Mouse (Mus musculus) midbrain, embryonic 15.5 days (tissue): ENCODE measurements around the gene Hoxb4. TPM values are rescaled to one million over a fixed set of nuclear protein-coding genes. Genes with fewer than 3 reads are reported as not detected.

Source experiments
- ATAC-seq: fragments of 200-750 bp; cut with Nextera tagmentation; replicated peaks from 2 replicates; pipeline ENCODE4 v1.8.0; 2017; ENCODE audit warnings: moderate TSS enrichment
- H3K27ac ChIP-seq: fragments of 300-500 bp; sonication (generic); 2 replicates; pipeline ENCODE4 v1.5.1; 2015; ENCODE audit warnings: mild to moderate bottlenecking, inconsistent platforms
- H3K27me3 ChIP-seq: fragments of 300-500 bp; sonication (generic); replicated peaks from 2 replicates; pipeline ENCODE4 v1.6.1; 2015; ENCODE audit warnings: inconsistent platforms
- H3K36me3 ChIP-seq: fragments of 300-500 bp; sonication (generic); replicated peaks from 2 replicates; pipeline ENCODE4 v1.6.1; 2015; ENCODE audit warnings: inconsistent platforms
- H3K4me1 ChIP-seq: fragments of 300-500 bp; sonication (generic); 2 replicates; pipeline ENCODE4 v1.6.1; 2015; ENCODE audit warnings: inconsistent platforms
- H3K4me2 ChIP-seq: fragments of 300-500 bp; sonication (generic); 2 replicates; pipeline ENCODE4 v1.6.1; 2015; ENCODE audit warnings: inconsistent platforms, mild to moderate bottlenecking, moderate library complexity
- H3K4me3 ChIP-seq: fragments of 300-500 bp; sonication (generic); 2 replicates; pipeline ENCODE4 v1.5.1; 2015; ENCODE audit warnings: mild to moderate bottlenecking, inconsistent platforms
- H3K9ac ChIP-seq: fragments of 300-500 bp; sonication (generic); 2 replicates; pipeline ENCODE4 v1.6.1; 2015; ENCODE audit warnings: mild to moderate bottlenecking, inconsistent platforms
- H3K9me3 ChIP-seq: fragments of 300-500 bp; sonication (generic); 2 replicates; pipeline ENCODE4 v1.6.1; 2016; ENCODE audit warnings: inconsistent platforms
- WGBS: fragments of 180-500 bp; shearing (Covaris S2); methylation state at CpG from one replicate; pipeline ENCODE4 v1.1.7; 2015; ENCODE audit warnings: mixed read lengths; 5-methylcytosine and 5-hydroxymethylcytosine counted together
- polyA plus RNA-seq: library from polyadenylated mRNA; unstranded; fragments of >200 nt; fragmentation: Nextera tagmentation; extraction: Ambion mirVana; gene quantifications from 2 replicates; pipeline ENCODE4 v1.2.1, GENCODE M21; 2015

Gene Hoxb4
- polyA plus RNA-seq, 1 experiment from 2014 or later, result not detected

GRCm38 (mm10) chr11:96338957-96339855 is 21.1 kb downstream of the Hoxb4 start:
- Histone ChIP-seq H3K4me1 (0 out of 2 replicates have a peak, but pooled peaks cover 3% of the 10 kb centered on the region), H3K36me3 (no peaks in the 10 kb centered on the region), H3K9ac (no peak overlapping the region), H3K4me3 (no peak overlapping the region), H3K9me3 (no peaks in the 10 kb centered on the region), H3K4me2 (no peak overlapping the region), H3K27me3 (peaks cover 97% of the 10 kb centered on the region), H3K27ac (no peak overlapping the region)
- ATAC-seq, result no peak
- 11% methylated on average over 7 of the region's 7 CpGs for WGBS

GRCm38 (mm10) chr11:96340698-96341365 is 22.8 kb downstream of the Hoxb4 start:
- H3K27me3 ChIP-seq, result peaks cover 97% of the 10 kb centered on the region
- ATAC-seq, result no peak
- H3K4me3 ChIP-seq, result no peak overlapping the region
- H3K36me3 ChIP-seq, result no peaks in the 10 kb centered on the region
- no peaks in the 10 kb centered on the region for H3K9me3 ChIP-seq
- no peak overlapping the region for H3K9ac ChIP-seq
- peaks cover 9% of the 10 kb centered on the region; the same call in 1 of the 2 replicates for H3K4me1 ChIP-seq
- no peak overlapping the region for H3K4me2 ChIP-seq
- under 1% methylated on average over 17 of the region's 36 CpGs for whole genome bisulfite sequencing
- no peak overlapping the region for H3K27ac ChIP-seq

GRCm38 (mm10) chr11:96341701-96342575 is 23.9 kb downstream of the Hoxb4 start:
- under 1% methylated on average over 40 of the region's 40 CpGs for WGBS
- Histone ChIP-seq H3K9me3 (no peaks in the 10 kb centered on the region), H3K27ac (no peak overlapping the region), H3K27me3 (peaks cover 97% of the 10 kb centered on the region), H3K36me3 (no peaks in the 10 kb centered on the region), H3K4me3 (no peak overlapping the region), H3K4me1 (peaks cover 9% of the 10 kb centered on the region; the same call in 1 of the 2 replicates), H3K4me2 (no peak overlapping the region), H3K9ac (no peak overlapping the region)
- ATAC-seq, result no peak

GRCm38 (mm10) chr11:96342576-96342930 is 24.5 kb downstream of the Hoxb4 start:
- Histone ChIP-seq H3K4me1 (peaks cover 9% of the 10 kb centered on the region; the same call in 1 of the 2 replicates), H3K27ac (no peak overlapping the region), H3K4me2 (no peak overlapping the region), H3K27me3 (peaks cover 95% of the 10 kb centered on the region), H3K36me3 (no peaks in the 10 kb centered on the region), H3K9me3 (no peaks in the 10 kb centered on the region), H3K4me3 (no peak overlapping the region), H3K9ac (no peak overlapping the region)
- WGBS, result 5% methylated on average over 4 of the region's 4 CpGs
- ATAC-seq, result no peak

GRCm38 (mm10) chr11:96343206-96343745 is 25.2 kb downstream of the Hoxb4 start:
- no peak overlapping the region for H3K27ac ChIP-seq

GRCm38 (mm10) chr11:96344061-96344877 is 26.2 kb downstream of the Hoxb4 start:
- H3K4me3 ChIP-seq, result no peak overlapping the region
- no peak overlapping the region for H3K27ac ChIP-seq
- ATAC-seq, result no peak

More at GRCm38 (mm10) chr11:96343206-96343745, 25.2 kb downstream of the Hoxb4 start:
- WGBS, result 4% methylated on average over 2 of the region's 2 CpGs
- ATAC-seq, result no peak
- Histone ChIP-seq H3K4me1 (peaks cover 9% of the 10 kb centered on the region; the same call in 1 of the 2 replicates), H3K9ac (no peak overlapping the region), H3K9me3 (no peaks in the 10 kb centered on the region), H3K36me3 (no peaks in the 10 kb centered on the region), H3K27me3 (peaks cover 94% of the 10 kb centered on the region), H3K4me2 (no peak overlapping the region), H3K4me3 (no peak overlapping the region)

GRCm38 (mm10) chr11:96344878-96345159 is 26.8 kb downstream of the Hoxb4 start:
- no peak for ATAC-seq
- no peak overlapping the region for H3K9ac ChIP-seq
- peaks cover 9% of the 10 kb centered on the region; the same call in 1 of the 2 replicates for H3K4me1 ChIP-seq
- WGBS, result 7% methylated on average over 5 of the region's 6 CpGs
- H3K36me3 ChIP-seq, result no peaks in the 10 kb centered on the region
- H3K9me3 ChIP-seq, result no peaks in the 10 kb centered on the region
- H3K27ac ChIP-seq, result no peak overlapping the region
- no peak overlapping the region for H3K4me3 ChIP-seq
- H3K27me3 ChIP-seq, result peaks cover 94% of the 10 kb centered on the region
- no peak overlapping the region for H3K4me2 ChIP-seq

More at GRCm38 (mm10) chr11:96344061-96344877, 26.2 kb downstream of the Hoxb4 start:
- Histone ChIP-seq H3K4me2 (no peak overlapping the region), H3K36me3 (no peaks in the 10 kb centered on the region), H3K4me1 (peaks cover 9% of the 10 kb centered on the region; the same call in 1 of the 2 replicates), H3K27me3 (peaks cover 94% of the 10 kb centered on the region), H3K9me3 (no peaks in the 10 kb centered on the region), H3K9ac (no peak overlapping the region)
- WGBS, result under 1% methylated on average over 37 of the region's 40 CpGs

- Histone ChIP-seq H3K27ac (no peak overlapping the region), H3K4me3 (no peak overlapping the region), H3K9ac (no peak overlapping the region), H3K9me3 (no peaks in the 10 kb centered on the region), H3K27me3 (peaks cover 94% of the 10 kb centered on the region), H3K4me1 (peaks cover 9% of the 10 kb centered on the region; the same call in 1 of the 2 replicates), H3K36me3 (no peaks in the 10 kb centered on the region), H3K4me2 (peak overlapping the region; percentile 18; the same call in 1 of the 2 replicates)
- WGBS, result under 1% methylated on average over 56 of the region's 56 CpGs
- no peak for ATAC-seq
These were observed 27.3 kb downstream of the Hoxb4 start for GRCm38 (mm10) chr11:96345220-96345892.

GRCm38 (mm10) chr11:96345893-96346806 is 28.1 kb downstream of the Hoxb4 start:
- Histone ChIP-seq H3K4me1 (peaks cover 6% of the 10 kb centered on the region; the same call in 1 of the 2 replicates), H3K9ac (no peak overlapping the region), H3K27me3 (peaks cover 95% of the 10 kb centered on the region), H3K4me3 (no peak overlapping the region), H3K27ac (no peak overlapping the region), H3K9me3 (no peaks in the 10 kb centered on the region), H3K4me2 (no peak overlapping the region), H3K36me3 (no peaks in the 10 kb centered on the region)
- no peak for ATAC-seq
- 1% methylated on average over 40 of the region's 45 CpGs for WGBS

GRCm38 (mm10) chr11:96346916-96347520 is 29.0 kb downstream of the Hoxb4 start:
- no peak overlapping the region for H3K4me3 ChIP-seq
- H3K9ac ChIP-seq, result no peak overlapping the region
- ATAC-seq, result no peak
- no peaks in the 10 kb centered on the region for H3K36me3 ChIP-seq
- peaks cover 96% of the 10 kb centered on the region for H3K27me3 ChIP-seq
- H3K4me1 ChIP-seq, result peaks cover 6% of the 10 kb centered on the region; the same call in 1 of the 2 replicates
- 10% methylated on average over 5 of the region's 5 CpGs for WGBS
- H3K27ac ChIP-seq, result no peak overlapping the region
- H3K9me3 ChIP-seq, result no peaks in the 10 kb centered on the region
- H3K4me2 ChIP-seq, result no peak overlapping the region
